In genomic region chr1:82162926-82163325, GRCm38 (mm10) we compare ENCODE assay signal across 29 mouse cellular contexts.
DNase-seq lines count a peak whose midpoint lies in the region; ATAC-seq and TF ChIP-seq lines count a peak whose summit lies in the region.
"Had no signal": no experiment of that assay in that cellular context is flagged by ENCODE, and none has a peak within 500 bp of the region (broad histone marks: within the 10 kb centered on the region; RNA-seq: fewer than 3 reads in every experiment).

No protein-coding gene starts in this region.

- H3K9me3 ChIP-seq in hindbrain, postnatal 0 days (ENCODE audit: low read length), result no peaks in the 10 kb centered on the region
- H3K9me3 ChIP-seq: embryonic facial prominence, embryonic 13.5 days; embryonic facial prominence, embryonic 15.5 days; forebrain, embryonic 10.5 days; forebrain, embryonic 12.5 days; G1E had no signal

- H3K9ac ChIP-seq in hindbrain, postnatal 0 days (replicated peaks; ENCODE audit: low read length), result no peak overlapping the region
- H3K9ac ChIP-seq: embryonic facial prominence, embryonic 13.5 days; embryonic facial prominence, embryonic 15.5 days; forebrain, embryonic 12.5 days had no signal

- WGBS in hindbrain, postnatal 0 days, result 86% methylated on average over 6 of the region's 6 CpGs

- no peak overlapping the region for H3K4me3 ChIP-seq in hindbrain, postnatal 0 days (ENCODE audit: low read length)
- H3K4me3 ChIP-seq: embryonic facial prominence, embryonic 13.5 days; embryonic facial prominence, embryonic 15.5 days; erythroblast, embryonic 14.5 days; forebrain, embryonic 10.5 days; forebrain, embryonic 12.5 days had no signal

- no peaks in the 10 kb centered on the region for H3K4me1 ChIP-seq in hindbrain, postnatal 0 days (ENCODE audit: insufficient read depth, low read length)
- H3K4me1 ChIP-seq: embryonic facial prominence, embryonic 13.5 days; embryonic facial prominence, embryonic 15.5 days; forebrain, embryonic 10.5 days; forebrain, embryonic 12.5 days had no signal

- no peak overlapping the region for H3K27ac ChIP-seq in hindbrain, postnatal 0 days
- H3K27ac ChIP-seq: embryonic facial prominence, embryonic 13.5 days; embryonic facial prominence, embryonic 15.5 days; forebrain, embryonic 10.5 days; forebrain, embryonic 12.5 days had no signal

- no peaks in the 10 kb centered on the region for H3K36me3 ChIP-seq in hindbrain, postnatal 0 days (ENCODE audit: insufficient read depth, low read length)
- H3K36me3 ChIP-seq: embryonic facial prominence, embryonic 13.5 days; embryonic facial prominence, embryonic 15.5 days; forebrain, embryonic 10.5 days; forebrain, embryonic 12.5 days; G1E had no signal

- no peaks in the 10 kb centered on the region for H3K27me3 ChIP-seq in hindbrain, postnatal 0 days (ENCODE audit: insufficient read depth, low read length)
- H3K27me3 ChIP-seq: CH12.LX; embryonic facial prominence, embryonic 13.5 days; embryonic facial prominence, embryonic 15.5 days; forebrain, embryonic 12.5 days; Patski had no signal

- peak; percentile 50 for DNase-seq in gastrocnemius, adult 18-20 months (ENCODE audit: low spot score)
- DNase-seq in gastrocnemius, postnatal 4 days (ENCODE audit: low spot score in 2 of 2), result no peak
- DNase-seq in gastrocnemius, adult 8-10 months (ENCODE audit: low spot score in 2 of 2), result peak; percentile 31 to 72
- no peak for DNase-seq in gastrocnemius, postnatal 10 days
- DNase-seq in NIH3T3 (ENCODE audit: low read depth), result peak; percentile 16
- peak; percentile 53 for DNase-seq in gastrocnemius, postnatal 25 days
- DNase-seq in hindbrain, postnatal 0 days (ENCODE audit: low spot score), result no peak
- DNase-seq in embryo, embryonic 11 days, result no peak
- DNase-seq: adrenal gland, adult 8-10 months; adrenal gland, postnatal 14 days; adrenal gland, postnatal 36 days; B cell, adult 2 months; cerebellum, adult 11-12 months; cerebellum, adult 2 months; cerebellum, adult 9-10 months; cerebellum, postnatal 10 days; cerebellum, postnatal 25 days had no signal

- ATAC-seq in hindbrain, postnatal 0 days, result no peak
- ATAC-seq: activated CD4-positive, CD25-positive, alpha-beta regulatory T cell, adult 4 months; CD4-positive, CD25-positive, alpha-beta regulatory T cell, adult 4 months; forebrain, embryonic 14.5 days; forebrain, embryonic 16.5 days; Patski had no signal

- H3K4me2 ChIP-seq in hindbrain, postnatal 0 days (ENCODE audit: low read depth, low read length), result no peak overlapping the region
- H3K4me2 ChIP-seq: embryonic facial prominence, embryonic 13.5 days; embryonic facial prominence, embryonic 15.5 days; forebrain, embryonic 12.5 days had no signal

- TF ChIP-seq CTCF in hindbrain, postnatal 0 days (IDR thresholded peaks at IDR 0.05; ENCODE audit: low read depth), result no peak

Comparison
In these comparisons a context has a peak if more than half of its experiments do, and no peak if none do; other contexts are left out.
1. DNase-seq: peak in gastrocnemius, adult 18-20 months (single experiment), gastrocnemius, adult 8-10 months (2 of 2), NIH3T3 (single experiment) and gastrocnemius, postnatal 25 days (single experiment); none in gastrocnemius, postnatal 4 days (0 of 2), gastrocnemius, postnatal 10 days (single experiment), hindbrain, postnatal 0 days (single experiment) and embryo, embryonic 11 days (single experiment).